Comparison of ENCODE assay signal across 29 mouse cellular contexts in genomic region chr10:59887432-59887831, GRCm38 (mm10). TPM values are rescaled to one million over a fixed set of nuclear protein-coding genes. Genes with fewer than 3 reads are reported as not detected.
DNase-seq lines count a peak whose midpoint lies in the region; ATAC-seq and TF ChIP-seq lines count a peak whose summit lies in the region.
"Had no signal": no experiment of that assay in that cellular context is flagged by ENCODE, and none has a peak within 500 bp of the region (broad histone marks: within the 10 kb centered on the region; RNA-seq: fewer than 3 reads in every experiment).

No protein-coding gene starts in this region.

- no peak overlapping the region for H3K4me3 ChIP-seq in liver, embryonic 12.5 days
- H3K4me3 ChIP-seq in liver, embryonic 11.5 days (ENCODE audit: low read depth, low read length), result no peak overlapping the region
- peak overlapping the region; percentile 38 for H3K4me3 ChIP-seq in bone marrow macrophage, adult 2 months (ENCODE audit: insufficient read depth, low read length)
- H3K4me3 ChIP-seq: embryonic facial prominence, embryonic 12.5 days; heart, embryonic 13.5 days; intestine, embryonic 15.5 days; limb, embryonic 13.5 days had no signal

- TF ChIP-seq CTCF in bone marrow macrophage, adult 2 months (IDR thresholded peaks at IDR 0.05; ENCODE audit: low read depth, low read length), result no peak

- peak overlapping the region; percentile 37 for H3K27ac ChIP-seq in liver, embryonic 12.5 days
- no peak overlapping the region for H3K27ac ChIP-seq in liver, embryonic 11.5 days (ENCODE audit: low read depth, low read length)
- H3K27ac ChIP-seq in bone marrow macrophage, adult 2 months (ENCODE audit: insufficient read depth, low read depth, low read length), result peak overlapping the region; percentile 90
- H3K27ac ChIP-seq: embryonic facial prominence, embryonic 12.5 days; heart, embryonic 13.5 days; hindbrain, postnatal 0 days; intestine, embryonic 15.5 days; limb, embryonic 13.5 days had no signal

- H3K4me1 ChIP-seq in liver, embryonic 12.5 days, result peaks cover 65% of the 10 kb centered on the region
- H3K4me1 ChIP-seq in liver, embryonic 11.5 days (replicated peaks; ENCODE audit: control insufficient read depth, insufficient read depth, low read length), result peaks cover 25% of the 10 kb centered on the region
- H3K4me1 ChIP-seq in bone marrow macrophage, adult 2 months (ENCODE audit: control insufficient read depth, insufficient read depth, low read length), result peaks cover 47% of the 10 kb centered on the region
- H3K4me1 ChIP-seq: embryonic facial prominence, embryonic 12.5 days; intestine, embryonic 15.5 days; limb, embryonic 13.5 days had no signal

- peaks cover 67% of the 10 kb centered on the region for H3K36me3 ChIP-seq in liver, embryonic 12.5 days
- H3K36me3 ChIP-seq in liver, embryonic 11.5 days (ENCODE audit: control insufficient read depth, insufficient read depth, low read length), result peaks cover 12% of the 10 kb centered on the region; the same call in 1 of the 2 replicates

- no peaks in the 10 kb centered on the region for H3K9me3 ChIP-seq in liver, embryonic 12.5 days (replicated peaks)
- no peaks in the 10 kb centered on the region for H3K9me3 ChIP-seq in liver, embryonic 11.5 days (ENCODE audit: control insufficient read depth, low read length)
- H3K9me3 ChIP-seq: embryonic facial prominence, embryonic 12.5 days; heart, embryonic 13.5 days; intestine, embryonic 15.5 days; limb, embryonic 13.5 days had no signal

- H3K4me2 ChIP-seq in liver, embryonic 12.5 days, result no peak overlapping the region
- no peak overlapping the region for H3K4me2 ChIP-seq in liver, embryonic 11.5 days
- H3K4me2 ChIP-seq: embryonic facial prominence, embryonic 12.5 days; heart, embryonic 13.5 days; intestine, embryonic 15.5 days; limb, embryonic 13.5 days; midbrain, embryonic 11.5 days had no signal

- DNase-seq in liver, embryonic 11.5 days (ENCODE audit: low spot score), result no peak
- DNase-seq in ovary, postnatal 36 days (ENCODE audit: low spot score), result no peak
- no peak for DNase-seq in embryo, embryonic 10 days (ENCODE audit: low spot score)
- DNase-seq in thymus, postnatal 36 days, result no peak
- DNase-seq: adrenal gland, adult 2 months; adrenal gland, postnatal 36 days; cerebellum, adult 8-10 months; cerebellum, postnatal 25 days; embryo, embryonic 11 days; heart, postnatal 10 days; kidney, adult 2 months; kidney, postnatal 4 days; layer of hippocampus, adult 9-11 months; lung, adult 18-20 months; lung, postnatal 4 days; retina, postnatal 1 day had no signal

- 62% methylated on average over 5 of the region's 5 CpGs for WGBS in liver, embryonic 12.5 days (ENCODE audit: insufficient replicate concordance)
- 67% methylated on average over 5 of the region's 5 CpGs for WGBS in liver, embryonic 11.5 days

- H3K9ac ChIP-seq in liver, embryonic 12.5 days, result no peak overlapping the region
- no peak overlapping the region for H3K9ac ChIP-seq in liver, embryonic 11.5 days (ENCODE audit: low read depth, low read length)
- H3K9ac ChIP-seq: embryonic facial prominence, embryonic 12.5 days; heart, embryonic 13.5 days; intestine, embryonic 15.5 days; limb, embryonic 13.5 days had no signal

- no peak for ATAC-seq in liver, embryonic 12.5 days
- no peak for ATAC-seq in liver, embryonic 11.5 days (replicated peaks; ENCODE audit: low FRiP score)
- ATAC-seq in hematopoietic stem cell, adult 5-6 weeks (replicated peaks in 1 of 2; ENCODE audit: insufficient read depth in 1 of 2, low FRiP score in 2 of 2, low TSS enrichment in 1 of 2, low read depth in 1 of 2, poor library complexity in 2 of 2, severe bottlenecking in 2 of 2), result peak; percentile 27 to 43; a peak in 3 of 4 replicates
- peak; percentile 76 for ATAC-seq in megakaryocyte, adult 5-6 weeks (ENCODE audit: poor library complexity, severe bottlenecking)
- ATAC-seq: CD4-positive, CD25-positive, alpha-beta regulatory T cell, adult 4 months; forebrain, embryonic 14.5 days; hindbrain, postnatal 0 days; intestine, embryonic 15.5 days; lung, postnatal 0 days had no signal

- no peaks in the 10 kb centered on the region for H3K27me3 ChIP-seq in liver, embryonic 12.5 days (replicated peaks)
- H3K27me3 ChIP-seq in liver, embryonic 11.5 days (replicated peaks; ENCODE audit: control insufficient read depth, insufficient read depth, low read length), result no peaks in the 10 kb centered on the region
- H3K27me3 ChIP-seq: embryonic facial prominence, embryonic 12.5 days; heart, embryonic 13.5 days; intestine, embryonic 15.5 days; limb, embryonic 13.5 days had no signal

- TF ChIP-seq POLR2A in bone marrow macrophage, adult 2 months (IDR thresholded peaks at IDR 0.05; ENCODE audit: borderline replicate concordance, low read depth, low read length), result no peak

RNA-seq across cellular contexts. Expression of gene Dnajb12, which starts 8.1 kb away (rescaled TPM):
- polyA plus RNA-seq in liver, embryonic 12.5 days (2016; fragmentation: Nextera tagmentation; extraction: Ambion mirVana), result 18.0 and 18.7 TPM in 2 replicates
- 27.4 and 30.2 TPM in 2 replicates for polyA plus RNA-seq in liver, embryonic 11.5 days (2014; fragmentation: Nextera tagmentation; extraction: Ambion mirVana)
- polyA plus RNA-seq in bone marrow macrophage, adult 2 months (2012; ENCODE audit: insufficient read depth, insufficient read length, missing spikeins), result 26.3 and 32.7 TPM in 2 replicates
- 24.3 and 26.6 TPM in 2 replicates for total RNA-seq in hematopoietic stem cell, adult 5-6 weeks (2017)
- 21.9 and 26.0 TPM in 2 replicates for total RNA-seq in megakaryocyte, adult 5-6 weeks (2015)
- 17.3 and 18.5 TPM in 2 replicates for total RNA-seq in megakaryocyte, adult 5-6 weeks (2017)

Comparison
In these comparisons a context has a peak if more than half of its experiments do, and no peak if none do; other contexts are left out.
1. ATAC-seq: peak in hematopoietic stem cell, adult 5-6 weeks (2 of 2) and megakaryocyte, adult 5-6 weeks (single experiment); none in liver, embryonic 12.5 days (single experiment) and liver, embryonic 11.5 days (single experiment).